Mouse (Mus musculus): ENCODE data around the gene Dlx2. TPM values are rescaled to one million over a fixed set of nuclear protein-coding genes. Genes with fewer than 3 reads are reported as not detected.

Dlx2 gene
- 0.93 and 1.3 TPM in 2 replicates for polyA plus RNA-seq (2015; fragmentation: Nextera tagmentation; extraction: Ambion mirVana)

DNA sequence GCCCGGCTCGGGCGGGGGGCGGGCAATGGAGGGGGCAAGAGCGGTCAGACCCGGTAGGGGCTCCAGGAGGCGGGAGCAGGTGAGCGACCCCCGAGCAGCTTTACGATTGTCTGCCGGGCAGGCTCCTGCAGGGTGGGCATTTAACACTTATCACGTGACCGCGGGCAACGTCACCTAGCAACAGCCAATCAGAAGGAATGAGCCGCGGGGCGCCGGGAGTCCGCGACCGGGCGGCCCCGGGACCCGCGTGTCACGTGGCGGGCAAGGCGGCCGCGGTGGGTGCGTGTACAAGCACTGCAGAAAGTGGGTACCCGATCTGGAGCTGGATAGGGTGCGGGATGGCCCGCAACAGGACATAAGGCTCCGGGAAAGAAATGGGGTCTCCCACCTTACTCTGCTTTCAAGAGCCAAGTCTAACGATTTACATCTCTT lies at the start of gene Dlx2:
Gene Dlx2, minus strand, starts transcription at position 115 of the 432 bp plus-strand sequence.

DNA sequence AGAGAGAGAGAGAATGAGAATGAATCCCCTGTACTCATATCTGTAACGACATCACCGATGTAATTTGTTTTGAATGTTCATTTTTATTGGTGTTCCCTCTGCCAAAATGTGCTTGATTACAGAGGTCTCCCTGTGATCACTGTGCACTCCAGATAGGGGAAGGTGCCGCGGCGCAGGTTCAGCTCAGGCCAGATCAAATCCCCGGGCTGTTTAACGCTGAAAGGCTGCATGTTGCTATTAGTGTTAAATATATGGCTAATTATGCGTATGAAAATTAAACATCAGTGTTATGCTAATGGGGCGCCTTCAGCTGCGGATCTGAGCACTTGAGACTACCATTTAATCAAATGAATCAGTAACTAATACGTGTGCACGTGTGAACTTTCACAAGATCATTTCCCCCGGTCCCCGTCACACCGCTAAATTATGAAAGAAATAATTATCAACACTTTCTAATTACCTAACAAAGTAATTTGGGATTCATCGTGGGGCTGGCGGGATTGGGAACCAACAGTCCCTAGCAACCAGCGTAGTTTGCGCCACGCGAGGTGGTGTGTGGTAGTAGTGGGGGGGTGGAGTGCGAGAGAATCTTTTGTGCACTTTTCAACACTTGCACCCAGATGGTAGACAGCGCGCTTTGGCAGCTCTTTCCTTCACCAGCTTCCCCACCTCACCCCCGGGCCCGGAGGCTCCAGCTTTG lies 18.4 kb downstream of the Dlx2 start, which contains the start of gene Dlx1:
Gene Dlx1, plus strand, starts transcription at position 100 of the 700 bp plus-strand sequence.

Other genes starting within 250 kb of the Dlx2 start
- 47.7 and 52.7 TPM in 2 replicates for gene Slc25a12, start 179.0 kb downstream of the Dlx2 start, polyA plus RNA-seq (2015; fragmentation: Nextera tagmentation; extraction: Ambion mirVana)
- 105 and 118 TPM in 2 replicates for gene Hat1, start 157.8 kb downstream of the Dlx2 start, polyA plus RNA-seq (2015; fragmentation: Nextera tagmentation; extraction: Ambion mirVana)
- 24.3 and 35.8 TPM in 2 replicates for gene Metap1d, start 93.5 kb downstream of the Dlx2 start, polyA plus RNA-seq (2015; fragmentation: Nextera tagmentation; extraction: Ambion mirVana)
- 0.70 and 0.74 TPM in 2 replicates for gene Dlx1, start 18.6 kb downstream of the Dlx2 start, polyA plus RNA-seq (2015; fragmentation: Nextera tagmentation; extraction: Ambion mirVana)
- gene Itga6, start 198.9 kb upstream of the Dlx2 start, polyA plus RNA-seq (2015; fragmentation: Nextera tagmentation; extraction: Ambion mirVana) = 28.3 and 63.0 TPM in 2 replicates